Mouse (Mus musculus) spleen, adult 12 weeks (tissue): Measurements from ENCODE around the gene Fcnb.

Experiments
- DNase-seq: peaks from one replicate; pipeline ENCODE4 v3.0.0; 2022; ENCODE audit warnings: low spot score

Gene Fcnb

GRCm38 (mm10) chr2:28032469-28032868 lies 52.2 kb downstream of the Fcnb start:
- peak; percentile 63 for DNase-seq

GRCm38 (mm10) chr2:28031860-28032259 lies 52.8 kb downstream of the Fcnb start:
- peak; percentile 51 for DNase-seq
